Mouse (Mus musculus) spleen, adult 12 weeks (tissue): Measurements from ENCODE around the gene Zfp365.

Experiments
- DNase-seq: peaks from one replicate; pipeline ENCODE4 v3.0.0; 2022; ENCODE audit warnings: low spot score

Zfp365 gene

GRCm38 (mm10) chr10:67841596-67841995 is 70.9 kb downstream of the Zfp365 start:
- DNase-seq = no peak

DNA sequence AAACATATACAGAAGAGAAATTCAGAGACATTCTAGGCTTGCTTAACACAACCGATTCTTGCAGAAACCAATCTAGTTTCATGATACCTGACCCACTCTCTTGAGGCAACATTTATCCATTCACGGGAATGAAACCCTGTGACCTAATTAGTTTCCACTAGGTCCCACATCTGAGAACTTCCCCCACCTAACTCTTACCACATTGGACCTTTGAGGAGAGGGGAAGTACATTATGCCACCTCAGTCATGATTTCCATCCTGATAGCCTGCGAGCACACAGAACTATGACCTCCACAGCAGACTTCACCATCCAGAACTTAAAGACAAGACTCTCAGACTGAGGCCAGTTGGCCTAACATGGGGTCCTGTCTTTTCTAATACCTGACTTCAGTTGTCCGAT is 71.7 kb downstream of the Zfp365 start:
- DNase-seq = no peak

DNA sequence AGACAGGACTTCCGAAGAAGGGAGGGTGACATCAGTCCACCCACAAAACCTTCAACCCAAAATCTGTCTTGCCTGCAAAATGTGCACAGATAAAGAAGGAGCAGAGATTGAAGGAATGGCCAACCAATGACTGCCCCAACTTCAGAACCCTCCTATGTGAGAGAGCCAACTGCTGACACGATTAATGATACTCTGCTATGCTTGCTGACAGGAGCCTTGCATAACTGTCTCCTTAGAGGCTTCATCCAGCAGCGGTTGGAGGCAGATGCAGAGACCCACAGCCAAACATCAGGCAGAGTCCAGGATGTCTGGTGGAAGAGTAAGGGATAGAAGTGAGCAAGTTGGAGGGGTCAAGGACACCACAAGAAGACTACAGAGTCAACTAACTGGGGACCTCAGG is 73.3 kb downstream of the Zfp365 start:
- no peak for DNase-seq

DNA sequence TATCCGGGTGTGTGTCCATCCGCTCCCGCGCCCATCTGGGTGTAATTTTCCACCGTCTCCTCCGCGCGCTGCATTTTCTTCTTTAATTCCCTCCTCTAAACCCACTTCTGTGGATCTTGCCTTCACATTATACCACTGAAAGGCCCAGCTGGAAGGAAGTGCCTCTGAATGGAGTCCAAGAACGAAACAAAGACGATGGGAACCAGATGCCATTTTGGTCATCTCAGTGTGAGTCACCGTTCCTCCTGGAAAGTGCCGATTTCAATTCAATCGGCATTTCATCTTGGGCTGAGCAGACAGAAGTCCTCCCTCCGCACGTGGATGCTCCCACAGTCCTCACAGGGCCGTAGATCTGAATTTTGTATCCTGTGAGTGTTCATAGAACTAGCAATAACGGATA is 76.0 kb downstream of the Zfp365 start:
- no peak for DNase-seq
